8 mouse cellular contexts compared by ENCODE assay signal in genomic region chr5:124531583-124531930, GRCm38 (mm10). TPM values are rescaled to one million over a fixed set of nuclear protein-coding genes. Genes with fewer than 3 reads are reported as not detected.
DNase-seq lines count a peak whose midpoint lies in the region; ATAC-seq and TF ChIP-seq lines count a peak whose summit lies in the region.

No protein-coding gene starts in this region.

- H3K4me2 ChIP-seq in heart, embryonic 13.5 days = peak overlapping the region; percentile 92
- peak overlapping the region; percentile 60 for H3K4me2 ChIP-seq in forebrain, embryonic 14.5 days (ENCODE audit: low read length)
- H3K4me2 ChIP-seq in liver, embryonic 15.5 days = peak overlapping the region; percentile 77

- peaks cover 7% of the 10 kb centered on the region for H3K36me3 ChIP-seq in heart, embryonic 13.5 days
- H3K36me3 ChIP-seq in E14TG2a.4 (ENCODE audit: insufficient read depth, low read length) = no peaks in the 10 kb centered on the region; the same call in 1 of the 2 replicates
- no peaks in the 10 kb centered on the region for H3K36me3 ChIP-seq in forebrain, embryonic 14.5 days (ENCODE audit: control insufficient read depth, insufficient read depth, low read length)
- H3K36me3 ChIP-seq in liver, embryonic 15.5 days (replicated peaks) = no peaks in the 10 kb centered on the region

- H3K27me3 ChIP-seq in heart, embryonic 13.5 days (replicated peaks) = no peaks in the 10 kb centered on the region
- H3K27me3 ChIP-seq in E14TG2a.4 (ENCODE audit: insufficient read depth, low read length) = peaks cover 4% of the 10 kb centered on the region; the same call in 1 of the 2 replicates
- H3K27me3 ChIP-seq in forebrain, embryonic 14.5 days (replicated peaks; ENCODE audit: control insufficient read depth, insufficient read depth, low read length) = no peaks in the 10 kb centered on the region
- H3K27me3 ChIP-seq in liver, embryonic 15.5 days = peaks cover 56% of the 10 kb centered on the region

- TF ChIP-seq CTCF in E14TG2a.4 (conservative IDR thresholded peaks at IDR 0.05; ENCODE audit: low read length) = no peak

- ATAC-seq in heart, embryonic 13.5 days (ENCODE audit: extremely low read depth, insufficient number of reproducible peaks, low FRiP score, low TSS enrichment) = peak; percentile 16; the same call in 1 of the 2 replicates
- no peak for ATAC-seq in forebrain, embryonic 14.5 days
- ATAC-seq in liver, embryonic 15.5 days (ENCODE audit: insufficient read depth) = no peak

- peak overlapping the region; percentile 91 for H3K27ac ChIP-seq in heart, embryonic 13.5 days (replicated peaks)
- peak overlapping the region; percentile 60; the same call in 1 of the 2 replicates for H3K27ac ChIP-seq in forebrain, embryonic 14.5 days (ENCODE audit: low read depth, low read length)
- H3K27ac ChIP-seq in liver, embryonic 15.5 days (replicated peaks) = no peak overlapping the region

- peak overlapping the region; percentile 92 for H3K9ac ChIP-seq in heart, embryonic 13.5 days
- peak overlapping the region; percentile 81 for H3K9ac ChIP-seq in forebrain, embryonic 14.5 days (ENCODE audit: low read length)
- H3K9ac ChIP-seq in liver, embryonic 15.5 days = 0 out of 2 replicates have a peak overlapping the region, but pooled peaks have one; percentile 29

- peaks cover 43% of the 10 kb centered on the region for H3K4me1 ChIP-seq in heart, embryonic 13.5 days
- peaks cover 68% of the 10 kb centered on the region for H3K4me1 ChIP-seq in E14TG2a.4 (replicated peaks; ENCODE audit: low read depth, low read length)
- peaks cover 6% of the 10 kb centered on the region; the same call in 1 of the 2 replicates for H3K4me1 ChIP-seq in forebrain, embryonic 14.5 days (ENCODE audit: control insufficient read depth, insufficient read depth, low read length)
- peaks cover 38% of the 10 kb centered on the region for H3K4me1 ChIP-seq in liver, embryonic 15.5 days (replicated peaks)

- no peaks in the 10 kb centered on the region for H3K9me3 ChIP-seq in heart, embryonic 13.5 days
- H3K9me3 ChIP-seq in E14TG2a.4 (ENCODE audit: low read length) = no peaks in the 10 kb centered on the region
- no peaks in the 10 kb centered on the region for H3K9me3 ChIP-seq in forebrain, embryonic 14.5 days (replicated peaks; ENCODE audit: control insufficient read depth, low read length)
- no peaks in the 10 kb centered on the region for H3K9me3 ChIP-seq in liver, embryonic 15.5 days (replicated peaks)

- 14% methylated on average over 14 of the region's 14 CpGs for WGBS in heart, embryonic 13.5 days
- WGBS in forebrain, embryonic 14.5 days = 10% methylated on average over 14 of the region's 14 CpGs
- WGBS in liver, embryonic 15.5 days (ENCODE audit: insufficient replicate concordance) = 15% methylated on average over 14 of the region's 14 CpGs

- H3K4me3 ChIP-seq in heart, embryonic 13.5 days = peak overlapping the region; percentile 89
- peak overlapping the region; percentile 90 for H3K4me3 ChIP-seq in E14TG2a.4 (replicated peaks; ENCODE audit: low read length)
- peak overlapping the region; percentile 72 for H3K4me3 ChIP-seq in forebrain, embryonic 14.5 days (ENCODE audit: low read depth, low read length)
- peak overlapping the region; percentile 63 for H3K4me3 ChIP-seq in liver, embryonic 15.5 days (replicated peaks)

- DNase-seq in heart, adult 11 months = no peak
- no peak for DNase-seq in forebrain, embryonic 14.5 days (ENCODE audit: low spot score)
- no peak for DNase-seq in retina, postnatal 1 day
- DNase-seq in cerebellum, adult 9-11 months = no peak
- no peak for DNase-seq in gastrocnemius, postnatal 10 days

RNA-seq across cellular contexts. Expression of gene Rilpl1, which starts 0.4 kb away (rescaled TPM):
- 21.8 and 23.1 TPM in 2 replicates for polyA plus RNA-seq in heart, embryonic 13.5 days (2015; fragmentation: Nextera tagmentation; extraction: Ambion mirVana)
- polyA plus RNA-seq in forebrain, embryonic 14.5 days (2014; fragmentation: Nextera tagmentation; extraction: Ambion mirVana) = 10.4 and 11.0 TPM in 2 replicates
- polyA plus RNA-seq in liver, embryonic 15.5 days (2015; fragmentation: Nextera tagmentation; extraction: Ambion mirVana) = 1.9 and 2.1 TPM in 2 replicates
- 10 to 100 TPM; 48.9 to 49.3 TPM for total RNA-seq in gastrocnemius, postnatal 10 days (2021)

RNA-seq across cellular contexts. Expression of gene Tmed2, which starts 8.9 kb away (rescaled TPM):
- 396 and 446 TPM in 2 replicates for polyA plus RNA-seq in heart, embryonic 13.5 days (2015; fragmentation: Nextera tagmentation; extraction: Ambion mirVana)
- 416 and 423 TPM in 2 replicates for polyA plus RNA-seq in forebrain, embryonic 14.5 days (2014; fragmentation: Nextera tagmentation; extraction: Ambion mirVana)
- 321 and 337 TPM in 2 replicates for polyA plus RNA-seq in liver, embryonic 15.5 days (2015; fragmentation: Nextera tagmentation; extraction: Ambion mirVana)
- total RNA-seq in gastrocnemius, postnatal 10 days (2021) = 100 to 1,000 TPM; 158 to 163 TPM

RNA-seq across cellular contexts. Expression of gene Ddx55, which starts 21.1 kb away (rescaled TPM):
- 8.7 and 8.8 TPM in 2 replicates for polyA plus RNA-seq in heart, embryonic 13.5 days (2015; fragmentation: Nextera tagmentation; extraction: Ambion mirVana)
- polyA plus RNA-seq in forebrain, embryonic 14.5 days (2014; fragmentation: Nextera tagmentation; extraction: Ambion mirVana) = 16.8 and 21.2 TPM in 2 replicates
- polyA plus RNA-seq in liver, embryonic 15.5 days (2015; fragmentation: Nextera tagmentation; extraction: Ambion mirVana) = 5.1 and 5.8 TPM in 2 replicates
- 1 to 10 TPM; 4.9 to 6.0 TPM for total RNA-seq in gastrocnemius, postnatal 10 days (2021)

RNA-seq across cellular contexts. Expression of gene Eif2b1, which starts 47.4 kb away (rescaled TPM):
- 60.8 and 62.0 TPM in 2 replicates for polyA plus RNA-seq in heart, embryonic 13.5 days (2015; fragmentation: Nextera tagmentation; extraction: Ambion mirVana)
- polyA plus RNA-seq in forebrain, embryonic 14.5 days (2014; fragmentation: Nextera tagmentation; extraction: Ambion mirVana) = 79.9 and 81.9 TPM in 2 replicates
- polyA plus RNA-seq in liver, embryonic 15.5 days (2015; fragmentation: Nextera tagmentation; extraction: Ambion mirVana) = 39.0 and 41.5 TPM in 2 replicates
- total RNA-seq in gastrocnemius, postnatal 10 days (2021) = 10 to 100 TPM; 42.1 to 48.8 TPM

RNA-seq across cellular contexts. Expression of gene Gtf2h3, which starts 47.4 kb away (rescaled TPM):
- polyA plus RNA-seq in heart, embryonic 13.5 days (2015; fragmentation: Nextera tagmentation; extraction: Ambion mirVana) = 27.6 and 32.2 TPM in 2 replicates
- polyA plus RNA-seq in forebrain, embryonic 14.5 days (2014; fragmentation: Nextera tagmentation; extraction: Ambion mirVana) = 62.9 and 67.3 TPM in 2 replicates
- polyA plus RNA-seq in liver, embryonic 15.5 days (2015; fragmentation: Nextera tagmentation; extraction: Ambion mirVana) = 19.4 and 20.0 TPM in 2 replicates
- total RNA-seq in gastrocnemius, postnatal 10 days (2021) = 10 to 100 TPM; 17.6 to 18.2 TPM

Comparison
In these comparisons a context has a peak if more than half of its experiments do, and no peak if none do; other contexts are left out.
1. H3K9ac ChIP-seq: peak in every context shown above with its lines; median percentile 92 in heart, embryonic 13.5 days; 81 in forebrain, embryonic 14.5 days; 29 in liver, embryonic 15.5 days.